Mouse (Mus musculus) ES-Bruce4 (cell line): ENCODE data around the gene Ipo4. TPM values are rescaled to one million over a fixed set of nuclear protein-coding genes. Genes with fewer than 3 reads are reported as not detected.

Experiments used
- H3K27ac ChIP-seq: 2 replicates; pipeline ENCODE4 v1.5.1; 2012; ENCODE audit warnings: low read length, inconsistent platforms; ENCODE audit not compliant: insufficient read depth
- H3K27me3 ChIP-seq: 2 replicates; pipeline ENCODE4 v1.6.1; 2012; ENCODE audit warnings: mild to moderate bottlenecking, low read length, inconsistent platforms; ENCODE audit not compliant: control insufficient read depth, poor library complexity, insufficient read depth, severe bottlenecking
- H3K36me3 ChIP-seq: 2 replicates; pipeline ENCODE4 v1.6.1; 2012; ENCODE audit warnings: inconsistent platforms, mild to moderate bottlenecking, low read length, moderate library complexity; ENCODE audit not compliant: control insufficient read depth, poor library complexity, insufficient read depth, severe bottlenecking
- H3K4me1 ChIP-seq: one replicate; pipeline ENCODE4 v1.8.1; 2011; ENCODE audit warnings: low read length; ENCODE audit not compliant: control insufficient read depth, insufficient read depth
- H3K4me3 ChIP-seq: 2 replicates; pipeline ENCODE4 v1.5.1; 2011; ENCODE audit warnings: low read depth, mild to moderate bottlenecking, low read length
- H3K9ac ChIP-seq: 2 replicates; pipeline ENCODE4 v1.6.1; 2012; ENCODE audit warnings: low read depth, mild to moderate bottlenecking, inconsistent platforms; ENCODE audit not compliant: poor library complexity, severe bottlenecking
- H3K9me3 ChIP-seq: replicated peaks from 2 replicates; pipeline ENCODE4 v1.6.1; 2012; ENCODE audit warnings: mild to moderate bottlenecking, low read length, inconsistent platforms; ENCODE audit not compliant: control insufficient read depth, poor library complexity, insufficient read depth, severe bottlenecking
- CTCF ChIP-seq: IDR thresholded peaks from one replicate; pipeline ENCODE4 v1.8.1; 2011; ENCODE audit warnings: low read depth, low read length
- EP300 ChIP-seq: IDR thresholded peaks from 2 replicates; pipeline ENCODE4 v1.6.1; 2011; ENCODE audit warnings: low read depth, low read length; ENCODE audit not compliant: insufficient read depth
- POLR2A ChIP-seq: IDR thresholded peaks from one replicate; pipeline ENCODE4 v1.8.1; 2011; ENCODE audit warnings: low read length; ENCODE audit not compliant: insufficient read depth
- polyA plus RNA-seq: library from polyadenylated mRNA; stranded (reverse); fragments of >200 nt; gene quantifications from 2 replicates; pipeline ENCODE4 v1.2.4, GENCODE M21; 2011; ENCODE audit warnings: low read depth; ENCODE audit not compliant: missing spikeins, insufficient read depth, insufficient read length

Gene Ipo4
- polyA plus RNA-seq, 1 experiment = 88.5 TPM

DNA sequence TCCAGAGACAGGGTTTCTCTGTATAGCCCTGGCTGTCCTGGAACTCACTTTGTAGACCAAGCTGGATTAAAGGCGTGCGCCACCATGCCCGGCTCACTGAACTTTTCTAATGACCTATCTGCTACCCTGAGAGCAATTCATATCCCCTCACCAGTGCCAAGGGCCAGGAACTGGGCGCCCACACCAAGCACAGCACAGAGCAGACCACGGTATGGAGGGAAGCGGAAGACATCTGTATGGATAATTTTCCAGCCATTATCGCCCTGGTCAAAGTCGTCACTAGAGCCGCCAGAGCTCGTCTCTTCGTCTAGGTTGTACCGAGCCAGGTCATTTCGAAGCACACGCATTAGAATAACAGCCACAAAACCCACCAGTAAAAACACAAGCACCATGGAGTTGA, 5.1 kb upstream of the Ipo4 start:
- Histone ChIP-seq H3K9me3 (no peaks in the 10 kb centered on the region), H3K4me3 (no peak overlapping the region), H3K9ac (no peak overlapping the region), H3K27ac (no peak overlapping the region), H3K4me1 (peaks cover 2% of the 10 kb centered on the region), H3K36me3 (peaks cover 3% of the 10 kb centered on the region), H3K27me3 (no peaks in the 10 kb centered on the region)
- no peak for TF ChIP-seq CTCF
- TF ChIP-seq POLR2A = no peak
- no peak for TF ChIP-seq EP300

DNA sequence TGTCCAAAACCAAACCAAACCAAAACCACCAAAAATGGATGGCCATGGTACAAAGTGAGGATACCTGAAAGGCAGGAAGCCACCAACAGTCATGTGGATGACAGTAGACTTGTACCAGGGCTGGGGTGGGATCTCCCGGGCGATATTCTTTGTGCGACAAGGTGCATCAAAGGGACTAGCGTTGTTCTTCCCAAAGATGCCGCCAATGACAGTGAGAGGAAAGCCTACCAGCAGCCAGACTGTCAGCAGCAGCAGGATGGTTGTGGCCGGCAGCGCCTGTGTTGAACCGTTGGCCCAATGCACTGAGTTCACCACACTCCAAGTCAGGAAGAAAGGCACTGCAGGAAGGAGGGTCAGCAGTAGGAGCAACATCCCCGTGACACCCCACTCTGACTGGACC, 2.0 kb upstream of the Ipo4 start, which contains the start of gene Gm49378:
Gm49378 (minus strand) TSS at position 101 of the 400 bp plus-strand sequence.
- TF ChIP-seq EP300 (no peak), CTCF (no peak), POLR2A (no peak)
- H3K9ac ChIP-seq = no peak within 1 kb of the TSS
- H3K4me1 ChIP-seq = peaks cover 4% of the 10 kb centered on the region
- no peak within 1 kb of the TSS for H3K4me3 ChIP-seq
- H3K36me3 ChIP-seq = peaks cover 11% of the 10 kb centered on the region
- no peaks in the 10 kb centered on the region for H3K9me3 ChIP-seq
- H3K27me3 ChIP-seq = no peaks in the 10 kb centered on the region
- no peak within 1 kb of the TSS for H3K27ac ChIP-seq

DNA sequence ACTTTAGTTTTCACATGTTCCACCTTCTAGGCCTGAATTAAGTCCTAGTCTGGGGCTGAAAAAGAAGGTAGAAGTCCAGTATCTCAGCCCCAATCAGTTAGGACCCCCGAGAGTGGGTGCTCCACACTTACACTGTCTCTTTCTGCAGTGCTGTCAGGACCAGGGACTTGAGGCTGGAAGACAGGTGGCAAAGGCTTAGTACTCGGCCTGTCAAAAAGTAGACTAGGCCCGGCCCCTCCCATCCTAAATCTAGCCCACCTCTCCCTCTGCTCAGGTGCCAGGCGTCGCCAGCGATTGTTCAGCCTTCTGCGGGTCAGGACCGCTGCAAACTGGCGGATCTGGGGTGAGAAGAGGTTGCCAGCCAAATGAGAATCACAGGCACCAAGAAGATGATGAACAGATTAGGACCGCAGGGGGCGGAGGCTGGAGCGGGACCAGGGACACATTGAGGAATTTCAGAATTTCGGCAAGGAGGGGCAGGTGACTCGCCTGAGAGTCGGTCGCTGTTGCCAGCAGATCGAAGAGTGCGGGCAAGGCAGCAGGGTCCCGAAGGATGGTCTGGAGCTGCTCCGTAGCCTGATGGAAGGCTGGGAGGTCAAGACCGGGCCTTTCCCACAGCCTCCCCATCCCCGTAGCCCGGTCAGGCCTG, 759 bp downstream of the Ipo4 start:
- H3K4me1 ChIP-seq = peaks cover 4% of the 10 kb centered on the region
- H3K9ac ChIP-seq = peak overlapping the region; percentile 70
- H3K36me3 ChIP-seq = peaks cover 23% of the 10 kb centered on the region
- TF ChIP-seq CTCF (no peak), POLR2A (no peak), EP300 (no peak)
- H3K27me3 ChIP-seq = no peaks in the 10 kb centered on the region
- peak overlapping the region; percentile 64 for H3K4me3 ChIP-seq
- H3K27ac ChIP-seq = no peak overlapping the region
- H3K9me3 ChIP-seq = no peaks in the 10 kb centered on the region

DNA sequence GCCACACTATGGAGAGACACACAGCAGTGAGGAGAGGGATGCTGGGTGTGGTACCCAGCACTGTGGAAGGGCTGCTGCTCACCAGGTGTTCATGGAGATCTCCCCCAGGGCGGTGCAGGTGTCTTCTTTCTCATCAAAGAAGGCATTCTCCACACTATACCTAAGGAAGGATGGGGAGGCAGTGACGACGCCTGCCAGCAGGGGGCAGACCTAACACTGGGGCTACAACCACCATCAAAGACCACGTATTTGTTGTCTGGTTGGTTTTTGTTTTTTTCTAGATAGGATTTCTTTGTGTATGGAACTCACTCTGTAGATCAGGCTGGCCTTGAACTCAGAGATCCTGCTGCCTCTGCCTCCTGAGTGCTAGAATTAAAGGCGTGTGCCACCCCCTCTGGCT, 6.4 kb downstream of the Ipo4 start:
- Histone ChIP-seq H3K9me3 (no peaks in the 10 kb centered on the region), H3K4me3 (no peak overlapping the region), H3K27me3 (no peaks in the 10 kb centered on the region), H3K36me3 (peaks cover 39% of the 10 kb centered on the region), H3K4me1 (peaks cover 4% of the 10 kb centered on the region), H3K9ac (no peak overlapping the region), H3K27ac (no peak overlapping the region)
- TF ChIP-seq POLR2A (no peak), CTCF (peak; percentile 88)

DNA sequence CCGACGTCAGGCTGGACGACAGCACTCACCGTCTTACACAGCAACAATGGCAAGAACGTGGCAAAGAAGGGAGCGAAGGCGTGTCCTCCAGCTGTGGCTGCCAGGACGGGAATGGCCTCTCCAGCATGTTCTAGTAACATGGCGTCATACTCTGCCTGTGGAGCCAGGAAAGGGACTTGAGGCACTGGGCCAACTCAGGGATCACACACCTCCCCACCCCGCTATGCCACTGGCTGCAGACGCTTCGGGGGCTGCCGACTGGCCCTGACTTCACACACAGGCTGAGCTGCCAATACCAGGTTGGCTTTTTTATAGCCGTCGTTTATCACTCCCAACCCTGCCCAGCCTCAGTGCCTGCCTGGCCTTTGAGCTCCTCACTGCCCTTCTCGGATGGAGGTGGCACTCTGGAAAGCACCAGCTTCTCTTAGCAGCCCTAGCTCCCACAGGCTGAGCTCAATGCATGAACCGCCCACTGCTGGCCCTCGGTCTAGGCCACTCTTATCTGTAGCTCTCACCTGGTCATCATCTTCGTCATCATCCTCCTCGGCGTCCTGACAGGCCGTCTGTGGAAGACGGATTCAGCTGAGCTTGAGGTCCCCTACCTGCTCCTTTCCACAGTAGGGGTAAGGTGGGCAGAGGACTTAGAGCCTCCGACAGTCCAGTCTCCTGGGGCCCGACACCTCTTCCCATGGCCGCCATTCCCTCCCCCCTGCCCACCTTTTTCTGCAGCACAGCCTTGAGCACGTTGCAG, 7.5 kb downstream of the Ipo4 start:
- Histone ChIP-seq H3K36me3 (peaks cover 34% of the 10 kb centered on the region), H3K27ac (no peak overlapping the region), H3K27me3 (no peaks in the 10 kb centered on the region), H3K4me1 (no peaks in the 10 kb centered on the region), H3K9me3 (no peaks in the 10 kb centered on the region), H3K4me3 (no peak overlapping the region), H3K9ac (no peak overlapping the region)
- TF ChIP-seq POLR2A (no peak), CTCF (no peak), EP300 (no peak)

DNA sequence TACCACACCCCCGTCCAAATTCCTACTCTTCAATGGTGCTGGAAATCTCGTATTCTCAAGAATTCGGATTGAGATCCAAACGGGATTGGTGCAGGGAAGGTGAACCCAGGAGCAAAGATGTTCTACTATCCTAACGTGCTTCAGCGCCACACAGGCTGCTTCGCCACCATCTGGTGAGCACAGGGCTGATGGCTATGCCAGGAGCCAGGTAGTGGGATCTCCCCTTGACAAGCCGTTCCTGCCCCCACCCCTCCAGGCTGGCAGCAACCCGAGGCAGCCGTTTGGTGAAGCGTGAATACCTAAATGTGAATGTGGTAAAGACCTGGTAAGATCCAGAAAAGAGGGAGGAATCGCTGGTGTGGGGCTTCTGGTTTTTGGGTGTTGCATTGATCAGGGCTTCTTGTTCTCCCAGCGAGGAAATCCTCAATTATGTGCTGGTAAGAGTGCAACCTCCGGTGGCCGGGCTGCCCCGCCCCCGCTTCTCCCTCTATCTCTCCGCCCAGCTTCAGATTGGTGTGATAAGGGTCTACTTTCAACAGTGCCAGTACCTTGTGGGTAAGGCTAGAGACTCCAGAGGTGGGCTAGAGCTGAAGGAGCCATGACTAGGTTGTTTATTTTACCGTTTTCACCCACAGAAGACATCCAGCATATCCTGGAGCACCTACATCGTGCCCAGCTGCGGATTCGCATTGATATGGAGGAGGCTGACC, 17.1 kb downstream of the Ipo4 start:
- H3K4me3 ChIP-seq = peak overlapping the region; percentile 28
- no peaks in the 10 kb centered on the region for H3K27me3 ChIP-seq
- peak overlapping the region; percentile 52 for H3K9ac ChIP-seq
- no peaks in the 10 kb centered on the region for H3K36me3 ChIP-seq
- peaks cover 5% of the 10 kb centered on the region for H3K4me1 ChIP-seq
- no peak overlapping the region for H3K27ac ChIP-seq
- no peaks in the 10 kb centered on the region for H3K9me3 ChIP-seq
- TF ChIP-seq CTCF (no peak), EP300 (no peak), POLR2A (no peak)
